Mouse (Mus musculus) bone marrow macrophage, adult 2 months (primary cell): ENCODE measurements around the gene Ctcf.

Source experiments
- CTCF ChIP-seq: IDR thresholded peaks from 2 replicates; pipeline ENCODE4 v1.5.1; 2012; ENCODE audit warnings: low read depth, mild to moderate bottlenecking, low read length, moderate library complexity
- POLR2A ChIP-seq: IDR thresholded peaks from 2 replicates; pipeline ENCODE4 v1.6.1; 2012; ENCODE audit warnings: mild to moderate bottlenecking, low read depth, low read length, borderline replicate concordance

DNA sequence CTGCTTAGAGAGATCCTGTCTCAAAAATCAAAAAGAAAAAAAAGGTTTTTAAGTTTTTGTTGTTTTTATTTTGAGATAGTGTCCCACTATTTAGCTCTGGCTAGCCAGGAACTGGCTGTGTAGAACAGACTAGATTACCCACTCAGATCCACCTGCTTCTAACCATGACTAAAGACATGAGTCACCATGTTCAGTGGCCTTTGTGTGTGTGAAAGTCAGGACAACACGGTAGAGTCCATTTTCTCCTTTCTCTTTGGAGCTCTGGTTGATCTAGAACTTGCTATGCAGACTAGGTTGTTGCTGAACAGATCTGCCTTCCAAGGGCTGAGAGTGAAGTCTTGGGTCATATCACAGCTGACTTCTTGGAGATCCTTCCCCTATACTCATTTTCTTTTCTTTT is 3.5 kb downstream of the Ctcf start:
- TF ChIP-seq POLR2A: no peak
- TF ChIP-seq CTCF: no peak
